Mouse (Mus musculus) MEL (cell line): Measurements from ENCODE around the gene Mef2d. TPM values are rescaled to one million over a fixed set of nuclear protein-coding genes. Genes with fewer than 3 reads are reported as not detected.

Experiments used
- DNase-seq: peaks from one replicate; pipeline ENCODE4 v3.0.0; 2011; ENCODE audit warnings: low read depth, low spot score
- H3K27ac ChIP-seq: 2 replicates; pipeline ENCODE4 v1.5.1; 2012; ENCODE audit warnings: low read depth, mild to moderate bottlenecking, control low read depth, low read length, moderate library complexity; ENCODE audit not compliant: control insufficient read depth
- H3K27me3 ChIP-seq, 2 experiments: fragments of 150-350 bp in 1 of 2; sonication (generic) in 1 of 2; 2 replicates each; pipeline ENCODE4 v1.6.1; 2012; ENCODE audit warnings: low read length in 2 of 2, mild to moderate bottlenecking in 2 of 2, improper control_type of control experiment in 1 of 2, moderate library complexity in 1 of 2; ENCODE audit not compliant: insufficient read depth in 2 of 2, control insufficient read depth in 1 of 2
- H3K36me3 ChIP-seq, 2 experiments: 2 replicates each; pipeline ENCODE4 v1.6.1; 2012 to 2014; ENCODE audit warnings: low read length in 2 of 2, improper control_type of control experiment in 1 of 2, inconsistent platforms in 1 of 2, mild to moderate bottlenecking in 1 of 2; ENCODE audit not compliant: insufficient read depth in 2 of 2, control insufficient read depth in 1 of 2
- H3K4me1 ChIP-seq, 2 experiments: fragments of 150-350 bp in 1 of 2; sonication (generic) in 1 of 2; 2 replicates each; pipeline ENCODE4 v1.6.1; 2012; ENCODE audit warnings: low read length in 2 of 2, improper control_type of control experiment in 1 of 2, mild to moderate bottlenecking in 1 of 2; ENCODE audit not compliant: insufficient read depth in 2 of 2, control insufficient read depth in 1 of 2
- H3K4me3 ChIP-seq, 2 experiments: fragments of 150-350 bp in 1 of 2; sonication (generic) in 1 of 2; 2 replicates each; pipeline ENCODE4 v1.5.1; 2012; ENCODE audit warnings: low read depth in 2 of 2, low read length in 2 of 2, mild to moderate bottlenecking in 2 of 2, moderate library complexity in 2 of 2, control low read depth in 1 of 2, improper control_type of control experiment in 1 of 2; ENCODE audit not compliant: control insufficient read depth in 1 of 2, insufficient read depth in 1 of 2
- H3K79me2 ChIP-seq: 2 replicates; pipeline ENCODE4 v1.6.1; 2012; ENCODE audit warnings: mild to moderate bottlenecking, low read length, moderate library complexity; ENCODE audit not compliant: control insufficient read depth, poor library complexity, insufficient read depth
- H3K9ac ChIP-seq: 2 replicates; pipeline ENCODE4 v1.6.1; 2012; ENCODE audit warnings: low read depth, mild to moderate bottlenecking, control low read depth, low read length, moderate library complexity; ENCODE audit not compliant: control insufficient read depth, poor library complexity, severe bottlenecking
- H3K9me3 ChIP-seq: fragments of 150-350 bp; sonication (generic); replicated peaks from 2 replicates; pipeline ENCODE4 v1.6.1; 2012; ENCODE audit warnings: mild to moderate bottlenecking, low read length, improper control_type of control experiment, moderate library complexity; ENCODE audit not compliant: insufficient read depth
- BHLHE40 ChIP-seq: IDR thresholded peaks from 2 replicates; pipeline ENCODE4 v1.6.1; 2012; ENCODE audit warnings: low read depth, mild to moderate bottlenecking, inconsistent platforms, low read length, improper control_type of control experiment, borderline replicate concordance
- CTCF ChIP-seq, 3 experiments: IDR thresholded peaks in 2 of 3; conservative IDR thresholded peaks in 1 of 3; 2 replicates each; pipeline ENCODE4 v1.5.1; 2011 to 2012; ENCODE audit warnings: low read length in 3 of 3, low read depth in 2 of 3, mild to moderate bottlenecking in 2 of 3, improper control_type of control experiment in 1 of 3, inconsistent platforms in 1 of 3, mixed read lengths in 1 of 3, moderate library complexity in 1 of 3; ENCODE audit not compliant: control insufficient read depth in 1 of 3, insufficient read depth in 1 of 3, poor library complexity in 1 of 3, severe bottlenecking in 1 of 3
- GABPA ChIP-seq: IDR thresholded peaks from 2 replicates; pipeline ENCODE4 v1.6.1; 2012; ENCODE audit warnings: low read depth, mild to moderate bottlenecking, inconsistent platforms, low read length, improper control_type of control experiment, moderate library complexity
- HCFC1 ChIP-seq: IDR thresholded peaks from 2 replicates; pipeline ENCODE4 v1.6.1; 2012; ENCODE audit warnings: low read depth, mild to moderate bottlenecking, inconsistent platforms, low read length, improper control_type of control experiment, moderate library complexity
- JUND ChIP-seq: IDR thresholded peaks from 2 replicates; pipeline ENCODE4 v1.6.1; 2011; ENCODE audit warnings: low read depth, mild to moderate bottlenecking, improper control_type of control experiment, low read length
- KAT2A ChIP-seq: conservative IDR thresholded peaks from 2 replicates; pipeline ENCODE4 v1.6.1; 2012; ENCODE audit warnings: low read depth, low read length, improper control_type of control experiment, inconsistent platforms
- MAFK ChIP-seq: IDR thresholded peaks from 2 replicates; pipeline ENCODE4 v1.6.1; 2011; ENCODE audit warnings: low read depth, mild to moderate bottlenecking, low read length, improper control_type of control experiment, borderline replicate concordance
- MAX ChIP-seq: IDR thresholded peaks from 2 replicates; pipeline ENCODE4 v1.6.1; 2011; ENCODE audit warnings: low read length, improper control_type of control experiment
- MAZ ChIP-seq: IDR thresholded peaks from 2 replicates; pipeline ENCODE4 v1.6.1; 2012; ENCODE audit warnings: low read depth, mild to moderate bottlenecking, inconsistent platforms, low read length, improper control_type of control experiment
- MXI1 ChIP-seq: IDR thresholded peaks from 2 replicates; pipeline ENCODE4 v1.6.1; 2011; ENCODE audit warnings: mild to moderate bottlenecking, low read depth, low read length, improper control_type of control experiment
- MYB ChIP-seq: IDR thresholded peaks from 2 replicates; pipeline ENCODE4 v1.6.1; 2011; ENCODE audit warnings: mild to moderate bottlenecking, low read depth, low read length, improper control_type of control experiment
- MYC ChIP-seq: IDR thresholded peaks from 2 replicates; pipeline ENCODE4 v1.6.1; 2011; ENCODE audit warnings: low read depth, mild to moderate bottlenecking, low read length, improper control_type of control experiment, moderate library complexity
- NELFE ChIP-seq: IDR thresholded peaks from 2 replicates; pipeline ENCODE4 v1.6.1; 2011; ENCODE audit warnings: low read depth, low read length, improper control_type of control experiment
- NRF1 ChIP-seq: IDR thresholded peaks from 2 replicates; pipeline ENCODE4 v1.6.1; 2014; ENCODE audit warnings: low read depth, mild to moderate bottlenecking, inconsistent platforms, low read length, improper control_type of control experiment, moderate library complexity; ENCODE audit not compliant: poor library complexity, insufficient read depth, severe bottlenecking
- POLR2AphosphoS5 ChIP-seq: IDR thresholded peaks from 2 replicates; pipeline ENCODE4 v1.6.1; 2012; ENCODE audit warnings: low read depth, borderline replicate concordance, mild to moderate bottlenecking, inconsistent platforms, low read length, moderate library complexity, mixed read lengths
- RAD21 ChIP-seq: IDR thresholded peaks from 2 replicates; pipeline ENCODE4 v1.6.1; 2011; ENCODE audit warnings: mild to moderate bottlenecking, low read depth, low read length, improper control_type of control experiment
- RCOR1 ChIP-seq: IDR thresholded peaks from 2 replicates; pipeline ENCODE4 v1.6.1; 2012; ENCODE audit warnings: low read depth, mild to moderate bottlenecking, inconsistent platforms, low read length, improper control_type of control experiment
- SIN3A ChIP-seq: IDR thresholded peaks from 2 replicates; pipeline ENCODE4 v1.6.1; 2012; ENCODE audit warnings: low read length, improper control_type of control experiment, inconsistent platforms
- SMC3 ChIP-seq: IDR thresholded peaks from 2 replicates; pipeline ENCODE4 v1.6.1; 2011; ENCODE audit warnings: low read depth, low read length, improper control_type of control experiment
- TBP ChIP-seq: IDR thresholded peaks from 2 replicates; pipeline ENCODE4 v1.8.0; 2011; ENCODE audit warnings: low read depth, low read length, improper control_type of control experiment
- TCF12 ChIP-seq: IDR thresholded peaks from 2 replicates; pipeline ENCODE4 v1.6.1; 2014; ENCODE audit warnings: low read depth, mild to moderate bottlenecking, inconsistent platforms, low read length, improper control_type of control experiment, moderate library complexity
- UBTF ChIP-seq: IDR thresholded peaks from 2 replicates; pipeline ENCODE4 v1.6.1; 2012; ENCODE audit warnings: low read depth, mild to moderate bottlenecking, inconsistent platforms, low read length, improper control_type of control experiment, moderate library complexity, borderline replicate concordance; ENCODE audit not compliant: insufficient read depth
- USF1 ChIP-seq: IDR thresholded peaks from 2 replicates; pipeline ENCODE4 v1.6.1; 2014; ENCODE audit warnings: low read depth, mild to moderate bottlenecking, inconsistent platforms, low read length, improper control_type of control experiment, moderate library complexity
- ZC3H11A ChIP-seq: IDR thresholded peaks from 2 replicates; pipeline ENCODE4 v1.6.1; 2012; ENCODE audit warnings: low read depth, mild to moderate bottlenecking, inconsistent platforms, low read length, improper control_type of control experiment
- ZMIZ1 ChIP-seq: IDR thresholded peaks from 2 replicates; pipeline ENCODE4 v1.6.1; 2012; ENCODE audit warnings: low read depth, mild to moderate bottlenecking, inconsistent platforms, low read length, improper control_type of control experiment, moderate library complexity
- ZNF384 ChIP-seq: IDR thresholded peaks from 2 replicates; pipeline ENCODE4 v1.6.1; 2012; ENCODE audit warnings: low read depth, mild to moderate bottlenecking, inconsistent platforms, low read length, improper control_type of control experiment
- polyA plus RNA-seq, 2 experiments: library from polyadenylated mRNA; stranded (reverse) in 1 of 2; unstranded in 1 of 2; fragments of >175 nt in 1 of 2; fragments of >200 nt in 1 of 2; gene quantifications; 2 replicates each; pipeline versions ENCODE4 v1.2.1 to v1.2.4; 2012; ENCODE audit warnings: low replicate concordance in 2 of 2, low read depth in 1 of 2; ENCODE audit not compliant: insufficient read length in 2 of 2, insufficient read depth in 1 of 2, missing spikeins in 1 of 2
- total RNA-seq: library from RNA; depleted of rRNA; stranded (reverse); fragments of 300-350 nt; gene quantifications from 2 replicates; pipeline ENCODE4 v1.2.3, GENCODE M21; 2012

The Mef2d gene
- total and polyA plus RNA-seq, 3 experiments, result 16.9 to 117 (median 71.4) TPM

DNA sequence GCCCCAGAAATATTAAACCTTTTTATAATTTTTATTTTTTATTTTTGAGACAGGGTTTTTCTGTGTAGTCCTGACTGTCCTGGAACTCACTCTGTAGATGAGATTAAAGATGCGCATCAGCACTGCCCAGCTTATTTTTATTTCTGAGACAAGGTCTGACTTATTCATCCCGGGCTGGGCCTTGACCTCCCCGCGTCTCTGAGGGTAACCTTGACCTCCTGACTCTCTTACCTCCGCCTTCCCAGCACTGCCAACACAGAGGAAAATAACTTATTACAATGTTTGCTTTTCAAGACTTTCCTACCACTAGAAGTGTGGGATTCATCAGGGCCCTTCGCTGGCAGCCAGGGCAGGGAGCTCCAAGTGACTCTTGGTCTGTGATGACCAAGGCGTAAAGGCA, 16.0 kb upstream of the Mef2d start:
- Histone ChIP-seq H3K27ac (no peak overlapping the region), H3K4me3 (no peak overlapping the region), H3K27me3 (no peaks in the 10 kb centered on the region; a peak in 1 of 4 replicates), H3K9ac (no peak overlapping the region), H3K36me3 (peaks cover 0 to 11% of the 10 kb centered on the region in 2 experiments; a peak in 2 of 4 replicates), H3K9me3 (no peaks in the 10 kb centered on the region), H3K79me2 (no peaks in the 10 kb centered on the region), H3K4me1 (peaks cover 3 to 12% of the 10 kb centered on the region in 2 experiments)
- TF ChIP-seq NRF1 (no peak), USF1 (no peak), JUND (no peak), RCOR1 (no peak), UBTF (no peak), TCF12 (no peak), ZNF384 (no peak), HCFC1 (no peak), MAX (no peak), TBP (no peak), POLR2AphosphoS5 (no peak), CTCF (IDR thresholded peaks at IDR 0.05 in 2 of 3, conservative IDR thresholded peaks at IDR 0.05 in 1 of 3; ENCODE audit: control insufficient read depth in 1 of 3, insufficient read depth in 1 of 3, low read depth in 2 of 3, low read length in 3 of 3, poor library complexity in 1 of 3, severe bottlenecking in 1 of 3) (no peak), GABPA (no peak), ZC3H11A (no peak), SMC3 (no peak), RAD21 (no peak), MAFK (no peak)
- no peak for DNase-seq

GRCm38 (mm10) chr3:88127636-88128035, 14.5 kb upstream of the Mef2d start:
- DNase-seq, result peak; percentile 48
- no peak overlapping the region; a peak in 1 of 4 replicates for H3K4me3 ChIP-seq
- no peaks in the 10 kb centered on the region for H3K79me2 ChIP-seq
- TF ChIP-seq JUND (no peak), MAZ (0 out of 2 replicates have a peak, but pooled peaks have one; percentile 53), MXI1 (peak; percentile 74), KAT2A (no peak), USF1 (peak; percentile 4; the same call in 1 of the 2 replicates), MYC (0 out of 2 replicates have a peak, but pooled peaks have one; percentile 33), SIN3A (peak; percentile 29; the same call in 1 of the 2 replicates), BHLHE40 (no peak), ZMIZ1 (no peak), MAX (peak; percentile 70), MYB (no peak), NELFE (0 out of 2 replicates have a peak, but pooled peaks have one; percentile 20)
- peaks cover 0 to 11% of the 10 kb centered on the region in 2 experiments; a peak in 2 of 4 replicates for H3K36me3 ChIP-seq
- peaks cover 3 to 12% of the 10 kb centered on the region in 2 experiments for H3K4me1 ChIP-seq
- peak overlapping the region; percentile 29 for H3K9ac ChIP-seq
- no peak overlapping the region; the same call in 1 of the 2 replicates for H3K27ac ChIP-seq
- H3K27me3 ChIP-seq, result no peaks in the 10 kb centered on the region; a peak in 1 of 4 replicates
- H3K9me3 ChIP-seq, result no peaks in the 10 kb centered on the region
